Mouse (Mus musculus) hindbrain, postnatal 0 days (tissue): Measurements from ENCODE around the gene Rbm46. TPM values are rescaled to one million over a fixed set of nuclear protein-coding genes. Genes with fewer than 3 reads are reported as not detected.
A peak's percentile ranks its signal among the peaks of the same experiment; 100 is the strongest.

Experiments used
- ATAC-seq: fragments of 200-750 bp; cut with Nextera tagmentation; 2 replicates; pipeline ENCODE4 v1.8.0; 2017; ENCODE audit warnings: mild to moderate bottlenecking, moderate TSS enrichment, moderate library complexity
- DNase-seq: peaks from one replicate; pipeline ENCODE4 v3.0.0-alpha.2; 2015; ENCODE audit warnings: low spot score
- H3K27ac ChIP-seq: fragments of 300-500 bp; sonication (generic); 2 replicates; pipeline ENCODE4 v1.5.1; 2014; ENCODE audit warnings: mild to moderate bottlenecking
- H3K27me3 ChIP-seq: fragments of 300-500 bp; sonication (generic); 2 replicates; pipeline ENCODE4 v1.6.1; 2014; ENCODE audit warnings: low read length, mixed read lengths; ENCODE audit not compliant: insufficient read depth
- H3K36me3 ChIP-seq: fragments of 300-500 bp; sonication (generic); 2 replicates; pipeline ENCODE4 v1.6.1; 2014; ENCODE audit warnings: low read length, mixed read lengths; ENCODE audit not compliant: insufficient read depth
- H3K4me1 ChIP-seq: fragments of 300-500 bp; sonication (generic); 2 replicates; pipeline ENCODE4 v1.6.1; 2014; ENCODE audit warnings: antibody characterized with exemption, low read length, mixed read lengths; ENCODE audit not compliant: insufficient read depth
- H3K4me2 ChIP-seq: fragments of 300-500 bp; sonication (generic); 2 replicates; pipeline ENCODE4 v1.6.1; 2014; ENCODE audit warnings: low read depth, mild to moderate bottlenecking, low read length, moderate library complexity, mixed read lengths
- H3K4me3 ChIP-seq: fragments of 300-500 bp; sonication (generic); 2 replicates; pipeline ENCODE4 v1.5.1; 2014; ENCODE audit warnings: low read length
- H3K9ac ChIP-seq: fragments of 300-500 bp; sonication (generic); replicated peaks from 2 replicates; pipeline ENCODE4 v1.6.1; 2014; ENCODE audit warnings: mild to moderate bottlenecking, low read length, moderate library complexity, mixed read lengths
- H3K9me3 ChIP-seq: fragments of 300-500 bp; sonication (generic); 2 replicates; pipeline ENCODE4 v1.6.1; 2016; ENCODE audit warnings: low read length, mixed read lengths
- CTCF ChIP-seq: IDR thresholded peaks from 2 replicates; pipeline ENCODE4 v1.5.1; 2016; ENCODE audit warnings: antibody characterized with exemption, control low read depth, low read depth
- WGBS: fragments of 180-500 bp; shearing (Covaris S2); extraction: QIAGEN DNeasy Blood & Tissue Kit; methylation state at CpG from one replicate; pipeline ENCODE4 v1.1.7; 2014; 5-methylcytosine and 5-hydroxymethylcytosine counted together
- polyA plus RNA-seq: library from polyadenylated mRNA; unstranded; fragments of >200 nt; fragmentation: Nextera tagmentation; extraction: Ambion mirVana; gene quantifications from 2 replicates; pipeline ENCODE4 v1.2.1, GENCODE M21; 2015
- total RNA-seq: library from RNA; depleted of rRNA; stranded (reverse); fragments of >200 nt; gene quantifications from 2 replicates; pipeline ENCODE4 v1.2.3, GENCODE M21; 2014

The Rbm46 gene
- total and polyA plus RNA-seq, 2 experiments from 2014 or later, result 1.4 to 1.5 TPM

GRCm38 (mm10) chr3:82888842-82889241 lies 12.6 kb upstream of the Rbm46 start:
- Histone ChIP-seq H3K4me3 (no peak overlapping the region), H3K9me3 (no peaks in the 10 kb centered on the region), H3K36me3 (no peaks in the 10 kb centered on the region), H3K4me2 (no peak overlapping the region), H3K27ac (no peak overlapping the region), H3K27me3 (no peaks in the 10 kb centered on the region), H3K9ac (no peak overlapping the region), H3K4me1 (no peaks in the 10 kb centered on the region)
- no peak for ATAC-seq
- 14% methylated on average over 2 of the region's 2 CpGs for WGBS
- no peak for TF ChIP-seq CTCF
- no peak for DNase-seq

DNA sequence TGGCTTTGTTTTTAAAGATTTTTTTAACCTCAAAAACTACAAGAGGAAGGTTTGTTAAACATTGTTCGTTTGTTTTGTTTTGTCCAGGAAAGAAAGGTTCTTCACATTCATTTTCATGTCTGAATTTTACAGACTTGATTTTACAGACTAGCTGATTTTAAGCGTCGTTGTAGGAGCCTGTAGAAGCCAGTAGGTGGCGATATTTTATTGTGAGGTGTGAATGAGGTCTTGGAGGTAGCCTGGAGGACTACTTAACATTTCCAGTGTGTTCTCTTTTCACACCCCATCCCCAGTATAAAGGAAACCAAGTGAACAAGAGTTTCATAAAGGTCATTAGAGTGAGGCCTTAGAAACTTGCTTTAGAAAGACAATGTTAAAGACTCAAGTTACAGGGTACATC lies 975 bp upstream of the Rbm46 start:
- 4% methylated on average over 4 of the region's 4 CpGs for WGBS
- H3K4me3 ChIP-seq, result no peak overlapping the region
- DNase-seq (peak; percentile 84), ATAC-seq (no peak)
- no peak overlapping the region for H3K9ac ChIP-seq
- H3K27me3 ChIP-seq, result peaks cover 8% of the 10 kb centered on the region; the same call in 1 of the 2 replicates
- no peaks in the 10 kb centered on the region for H3K4me1 ChIP-seq
- H3K4me2 ChIP-seq, result no peak overlapping the region
- H3K27ac ChIP-seq, result no peak overlapping the region
- peak; percentile 82 for TF ChIP-seq CTCF
- no peaks in the 10 kb centered on the region for H3K9me3 ChIP-seq
- H3K36me3 ChIP-seq, result no peaks in the 10 kb centered on the region

GRCm38 (mm10) chr3:82875671-82876371 lies 462 bp downstream of the Rbm46 start:
- H3K36me3 ChIP-seq, result no peaks in the 10 kb centered on the region
- peak overlapping the region; percentile 54 for H3K4me2 ChIP-seq
- H3K27me3 ChIP-seq, result peaks cover 8% of the 10 kb centered on the region; the same call in 1 of the 2 replicates
- 24% methylated on average over 67 of the region's 69 CpGs for WGBS
- no peak overlapping the region for H3K9ac ChIP-seq
- no peak overlapping the region for H3K27ac ChIP-seq
- H3K4me1 ChIP-seq, result no peaks in the 10 kb centered on the region
- H3K9me3 ChIP-seq, result no peaks in the 10 kb centered on the region
- peak overlapping the region; percentile 33 for H3K4me3 ChIP-seq
- DNase-seq, result no peak
- peak; percentile 30; the same call in 1 of the 2 replicates for ATAC-seq
- no peak for TF ChIP-seq CTCF

- no peaks in the 10 kb centered on the region for H3K9me3 ChIP-seq
- peak; percentile 80 for DNase-seq
- H3K4me2 ChIP-seq, result no peak overlapping the region
- no peak overlapping the region for H3K27ac ChIP-seq
- no peaks in the 10 kb centered on the region for H3K4me1 ChIP-seq
- no peak overlapping the region for H3K4me3 ChIP-seq
- 26% methylated on average over 4 of the region's 4 CpGs for WGBS
- H3K36me3 ChIP-seq, result no peaks in the 10 kb centered on the region
- TF ChIP-seq CTCF, result peak; percentile 75
- H3K9ac ChIP-seq, result no peak overlapping the region
- H3K27me3 ChIP-seq, result no peaks in the 10 kb centered on the region
- ATAC-seq, result 0 out of 2 replicates have a peak, but pooled peaks have one; percentile 38
Measured at GRCm38 (mm10) chr3:82857414-82858077, 18.7 kb downstream of the Rbm46 start.

DNA sequence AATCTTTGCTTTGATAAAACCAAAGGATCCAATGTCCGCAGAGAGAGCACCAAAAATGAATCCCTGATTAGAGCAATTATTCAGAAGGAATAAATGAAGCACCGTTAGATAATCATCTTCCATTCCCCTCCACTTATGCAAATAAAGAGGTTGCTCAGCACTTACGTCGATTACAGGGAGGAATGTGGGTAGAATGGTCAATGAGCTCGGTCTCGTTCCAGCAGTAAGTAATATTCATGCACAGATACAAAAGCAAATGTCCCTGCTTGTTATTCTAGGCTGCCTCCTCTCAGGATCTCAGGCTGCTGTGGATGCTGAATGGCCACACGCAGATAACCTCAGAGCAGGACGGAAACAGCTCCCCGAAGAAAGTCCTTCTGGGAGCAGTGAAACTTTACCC lies 51.1 kb downstream of the Rbm46 start:
- H3K4me1 ChIP-seq, result no peaks in the 10 kb centered on the region
- H3K4me2 ChIP-seq, result no peak overlapping the region
- H3K4me3 ChIP-seq, result no peak overlapping the region
- no peak overlapping the region for H3K9ac ChIP-seq
- H3K27me3 ChIP-seq, result no peaks in the 10 kb centered on the region
- no peak for DNase-seq
- no peaks in the 10 kb centered on the region for H3K9me3 ChIP-seq
- no peak overlapping the region for H3K27ac ChIP-seq
- 61% methylated on average over 9 of the region's 9 CpGs for WGBS
- ATAC-seq, result no peak
- H3K36me3 ChIP-seq, result no peaks in the 10 kb centered on the region
- no peak for TF ChIP-seq CTCF

DNA sequence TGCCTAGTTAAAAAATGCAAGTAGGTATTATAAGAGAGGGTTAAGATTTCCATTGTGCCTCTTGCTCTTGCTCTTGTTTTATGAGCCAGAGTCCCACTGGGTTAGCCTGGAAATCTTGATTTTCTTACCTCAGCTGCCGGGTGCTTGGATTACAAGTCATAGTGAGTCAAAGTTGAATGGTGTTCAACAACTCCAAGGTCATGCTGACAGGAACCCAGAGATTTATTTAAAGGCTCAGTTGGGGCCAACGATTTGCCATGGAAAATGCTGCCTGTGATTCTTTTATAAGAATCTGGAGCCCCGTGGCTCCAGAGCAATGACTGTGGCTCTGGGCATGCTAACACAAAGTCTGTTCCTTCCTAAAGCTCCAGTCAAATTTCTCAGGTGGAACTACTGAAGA lies 64.4 kb downstream of the Rbm46 start:
- no peaks in the 10 kb centered on the region for H3K36me3 ChIP-seq
- no peak overlapping the region for H3K9ac ChIP-seq
- WGBS, result 65% methylated on average over 3 of the region's 3 CpGs
- no peak overlapping the region for H3K4me3 ChIP-seq
- H3K4me2 ChIP-seq, result no peak overlapping the region
- H3K9me3 ChIP-seq, result no peaks in the 10 kb centered on the region
- TF ChIP-seq CTCF, result no peak
- no peaks in the 10 kb centered on the region for H3K4me1 ChIP-seq
- no peaks in the 10 kb centered on the region for H3K27me3 ChIP-seq
- ATAC-seq (no peak), DNase-seq (no peak)
- no peak overlapping the region for H3K27ac ChIP-seq
